Mouse (Mus musculus): ENCODE measurements around the gene Aoc1. TPM values are rescaled to one million over a fixed set of nuclear protein-coding genes. Genes with fewer than 3 reads are reported as not detected.
"Not testable (repeated sequence)": the region's sequence is repeated elsewhere in the genome, so short reads cannot be mapped to it uniquely, and the experiment has no call there.

Gene Aoc1
- total RNA-seq, 2 experiments from 2014 or later, result not detected

DNA sequence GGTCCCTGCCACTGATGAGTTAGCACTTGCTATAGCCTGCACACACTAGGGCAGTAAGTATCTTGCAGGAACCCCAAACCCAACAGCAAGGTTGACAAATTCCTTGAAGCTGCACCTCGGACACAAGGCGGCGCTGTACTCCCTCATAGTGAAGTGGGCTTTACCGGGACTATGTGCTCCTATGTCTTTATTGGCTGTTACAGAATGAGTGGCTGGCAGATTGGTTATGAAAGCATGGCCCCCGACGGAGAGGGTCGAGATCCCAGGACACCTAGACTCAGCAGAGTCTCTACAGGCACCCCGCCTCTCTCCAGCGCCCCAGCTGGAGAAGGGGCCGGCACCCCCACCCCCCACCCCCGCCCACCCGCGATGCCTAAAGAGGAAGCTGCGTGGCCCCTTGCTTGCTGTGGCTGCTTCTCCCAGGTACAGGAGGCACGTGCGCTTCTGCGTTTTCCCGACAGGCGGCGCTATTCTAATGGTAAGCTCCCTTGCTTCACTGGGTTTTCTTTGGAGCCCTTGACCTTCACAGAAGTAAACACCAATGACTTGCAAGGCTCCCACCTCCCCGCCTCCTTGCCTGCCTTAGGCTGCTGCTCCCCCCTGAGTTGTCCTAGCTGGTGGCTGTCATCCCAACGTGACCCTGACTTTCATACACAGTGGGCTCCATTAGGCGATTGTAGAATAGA lies 12.4 kb upstream of the Aoc1 start:
- DNase-seq (ENCODE audit: low spot score in 2 of 2), result peak; percentile 15 to 25
- intact Hi-C loops (cut with DNase I), result loop anchor here (5.0 kb wide), 1 partner anchor 97 kb away; no protein-coding TSS in a partner anchor

DNA sequence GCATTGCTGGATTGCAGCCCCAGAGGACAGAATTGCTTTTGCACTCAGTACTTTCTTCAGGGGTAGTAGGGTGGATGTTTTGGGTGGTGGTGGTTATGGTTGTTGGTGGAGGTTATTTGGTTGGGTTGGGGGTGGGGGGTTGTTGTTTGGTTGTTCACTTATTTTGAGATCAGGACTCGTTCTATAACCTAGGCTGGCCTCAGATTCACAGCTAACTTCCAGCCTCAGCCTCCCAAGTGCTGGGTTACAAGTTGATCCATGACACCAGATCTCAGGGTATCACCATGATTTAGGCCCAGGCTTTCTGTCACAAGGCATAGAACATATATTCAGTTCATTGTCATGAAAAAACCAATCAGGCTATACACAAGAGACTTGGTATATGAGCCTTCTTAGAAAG lies 11.8 kb upstream of the Aoc1 start:
- intact Hi-C loops (cut with DNase I), result loop anchor here (5.0 kb wide), 1 partner anchor 96 kb away; no protein-coding TSS in a partner anchor
- no peak for DNase-seq (ENCODE audit: low spot score in 2 of 2)

GRCm38 (mm10) chr6:48861616-48862280 lies 10.9 kb upstream of the Aoc1 start:
- intact Hi-C loops (cut with DNase I), result loop anchor here (5.0 kb wide), 1 partner anchor 96 kb away; no protein-coding TSS in a partner anchor
- DNase-seq (ENCODE audit: low spot score in 2 of 2), result no peak

DNA sequence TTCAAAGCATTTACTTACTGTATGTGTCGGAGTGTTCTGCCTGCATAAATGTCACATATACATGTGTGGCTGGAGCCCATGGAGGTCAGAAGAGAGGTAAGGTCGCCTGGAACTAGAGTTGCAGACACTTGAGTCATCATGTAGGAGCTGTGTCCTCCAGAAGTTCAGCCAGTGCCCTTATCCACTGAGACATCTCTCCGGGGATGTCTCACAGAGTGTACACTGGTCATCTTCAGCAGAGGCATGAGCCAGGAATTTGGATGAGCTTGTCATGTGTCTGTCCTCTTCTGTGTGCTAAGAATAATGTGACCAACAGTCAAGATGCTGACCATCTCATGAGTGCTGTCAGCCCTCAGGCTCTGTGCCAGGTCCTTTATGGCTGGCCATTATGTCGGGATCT lies 9.9 kb upstream of the Aoc1 start:
- intact Hi-C loops (cut with DNase I), result loop anchor here (5.0 kb wide), 1 partner anchor 94 kb away; no protein-coding TSS in a partner anchor
- no peak for DNase-seq (ENCODE audit: low spot score in 2 of 2)

DNA sequence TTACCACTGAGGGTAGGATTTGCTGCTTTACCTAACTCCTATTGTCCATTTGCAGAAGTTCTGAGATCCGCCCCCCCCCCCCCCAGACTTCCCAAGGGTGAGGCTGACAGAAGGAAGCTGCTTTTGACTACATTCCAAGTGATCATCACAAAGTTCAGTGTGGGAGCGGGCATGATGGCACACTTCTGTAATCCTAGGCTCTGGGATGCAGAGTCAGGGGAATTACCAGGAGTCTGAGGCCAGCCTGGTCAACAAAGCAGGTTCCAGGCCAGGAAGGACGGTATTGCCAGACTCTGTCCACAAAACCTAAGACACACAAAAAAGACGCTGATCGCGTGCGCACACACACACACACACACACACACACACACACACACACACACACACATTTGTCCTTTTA lies 9.2 kb upstream of the Aoc1 start:
- DNase-seq (ENCODE audit: low spot score in 2 of 2), result no peak
- intact Hi-C loops (cut with DNase I), result loop anchor here (5.0 kb wide), 1 partner anchor 94 kb away; no protein-coding TSS in a partner anchor

DNA sequence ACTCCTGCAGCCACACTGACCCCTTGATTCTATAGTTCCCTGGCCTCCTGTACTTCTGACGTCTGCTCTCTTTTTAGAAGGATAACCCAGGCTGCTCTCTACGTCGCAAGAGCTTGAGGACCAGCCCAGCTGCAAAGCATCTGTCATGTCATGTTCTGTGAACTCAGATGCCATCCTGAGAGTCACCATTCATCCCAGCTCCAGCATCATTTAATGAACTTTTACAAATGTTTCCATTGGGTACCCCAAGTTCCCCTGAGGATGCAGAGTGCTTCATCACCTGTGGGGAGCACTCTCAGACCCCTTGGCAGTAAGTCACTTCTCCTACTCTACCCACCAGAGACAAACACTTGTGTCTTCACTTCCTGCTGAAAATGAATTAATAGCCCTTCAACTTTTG lies 8.5 kb upstream of the Aoc1 start:
- intact Hi-C loops (cut with DNase I), result loop anchor here (5.0 kb wide), 1 partner anchor 93 kb away; no protein-coding TSS in a partner anchor

DNA sequence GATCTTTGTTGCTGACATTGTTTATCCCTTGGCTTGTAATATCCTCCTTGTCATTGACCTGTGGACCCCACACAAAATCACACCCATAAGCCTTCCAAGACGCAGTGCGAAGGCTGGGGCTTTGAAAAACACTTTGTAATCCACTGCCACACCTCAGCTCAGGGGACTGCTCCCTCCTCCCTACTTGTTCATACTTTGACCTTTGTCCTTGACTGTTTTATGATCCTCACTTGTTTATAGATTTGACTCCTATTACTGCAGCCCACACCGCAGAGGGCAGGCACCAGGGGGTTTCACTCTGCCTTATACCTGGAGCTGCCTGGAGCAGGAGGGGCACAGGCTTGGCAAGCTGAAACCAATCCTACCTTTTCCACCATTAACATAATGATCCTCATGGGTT lies 8.0 kb upstream of the Aoc1 start:
- intact Hi-C loops (cut with DNase I), result loop anchor here (5.0 kb wide), 1 partner anchor 93 kb away; no protein-coding TSS in a partner anchor
- no peak for DNase-seq (ENCODE audit: low spot score in 2 of 2)

More for the DNA sequence above, 8.5 kb upstream of the Aoc1 start:
- DNase-seq (ENCODE audit: low spot score in 2 of 2), result no peak

DNA sequence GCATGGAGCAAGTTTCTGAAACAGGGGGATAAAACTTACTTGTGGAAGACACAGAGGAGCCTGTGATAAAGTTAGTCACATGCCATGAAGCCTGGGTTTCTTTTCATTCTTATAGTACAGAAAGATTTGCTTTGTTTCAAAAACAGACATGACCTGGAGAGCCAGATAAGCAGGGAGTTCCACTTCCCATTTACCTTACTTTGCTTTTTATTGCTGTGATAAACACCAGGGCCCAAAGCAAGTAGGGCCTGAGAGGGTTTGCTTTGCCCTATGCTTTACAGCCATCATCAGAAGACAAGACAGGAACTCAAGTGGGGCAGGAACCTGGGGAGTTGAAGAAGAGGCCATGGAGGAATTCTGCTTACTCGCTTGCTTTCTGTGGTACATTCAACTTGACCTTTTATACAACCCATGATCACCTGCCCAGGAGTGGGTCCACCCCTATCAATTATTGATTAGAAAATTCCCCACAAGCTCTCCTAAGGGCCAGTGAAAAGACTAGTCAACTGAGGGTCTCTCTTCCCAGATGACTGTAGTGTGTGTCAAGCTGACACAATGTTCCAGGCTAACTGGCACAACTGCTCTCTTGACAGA lies 7.4 kb upstream of the Aoc1 start:
- intact Hi-C loops (cut with DNase I), result no loop called here
- DNase-seq (ENCODE audit: low spot score in 2 of 2), result no peak

- intact Hi-C loops (cut with DNase I); DNase-seq (ENCODE audit: low spot score in 2 of 2): not testable (repeated sequence)
Measured at GRCm38 (mm10) chr6:48866355-48866950, 6.2 kb upstream of the Aoc1 start.

DNA sequence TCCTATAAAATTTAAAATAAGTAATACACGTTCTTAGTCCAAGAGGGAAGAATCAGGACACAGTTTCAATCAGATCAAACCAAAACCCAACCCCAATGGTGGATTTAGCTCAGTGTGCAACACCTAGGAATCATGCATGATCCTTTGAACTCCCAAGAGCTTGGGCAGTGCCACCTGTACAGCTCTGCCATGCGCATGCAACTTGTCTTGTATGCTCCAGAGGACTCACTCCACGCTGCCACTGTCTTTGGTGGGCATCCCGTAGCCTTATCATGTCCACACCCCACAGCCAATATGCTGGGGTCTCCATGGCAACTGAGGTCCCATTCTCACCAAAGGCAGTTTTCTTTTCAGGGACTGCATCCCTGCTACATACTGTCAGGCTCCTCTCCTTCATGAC lies 5.5 kb upstream of the Aoc1 start:
- intact Hi-C loops (cut with DNase I), result no loop called here
- DNase-seq (ENCODE audit: low spot score in 2 of 2), result no peak

GRCm38 (mm10) chr6:48869774-48870173 lies 2.9 kb upstream of the Aoc1 start:
- intact Hi-C loops (cut with DNase I), result no loop called here
- DNase-seq (ENCODE audit: low spot score in 2 of 2), result no peak

DNA sequence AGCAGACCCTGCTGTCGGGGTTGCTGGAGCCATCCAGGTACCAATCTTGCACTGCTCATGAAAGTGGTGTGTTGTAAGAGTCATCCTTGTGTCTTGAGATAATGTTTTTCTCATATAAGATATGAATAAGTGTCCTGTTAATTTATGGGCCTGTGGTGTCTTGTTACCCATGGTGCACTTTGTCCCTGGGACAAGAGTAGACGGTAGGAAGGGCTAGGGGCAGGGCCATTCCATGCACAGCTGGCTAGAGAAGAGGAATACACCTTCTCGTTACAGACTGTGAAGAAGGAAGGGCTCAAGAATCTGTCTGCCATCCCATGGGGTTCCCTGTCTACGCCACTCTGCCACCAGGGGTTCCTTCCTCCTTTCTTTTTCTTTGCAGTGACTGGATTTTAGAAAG lies 1.9 kb downstream of the Aoc1 start:
- DNase-seq (ENCODE audit: low spot score in 2 of 2), result no peak
- intact Hi-C loops (cut with DNase I), result no loop called here

GRCm38 (mm10) chr6:48875515-48875914 lies 2.8 kb downstream of the Aoc1 start:
- no peak for DNase-seq (ENCODE audit: low spot score in 2 of 2)
- intact Hi-C loops (cut with DNase I), result no loop called here

GRCm38 (mm10) chr6:48876510-48877135 lies 3.9 kb downstream of the Aoc1 start:
- intact Hi-C loops (cut with DNase I), result no loop called here
- peak; percentile 24 to 29 for DNase-seq (ENCODE audit: low spot score in 2 of 2)

GRCm38 (mm10) chr6:48894203-48894602 lies 21.5 kb downstream of the Aoc1 start:
- intact Hi-C loops (cut with DNase I), result no loop called here
- no peak for DNase-seq (ENCODE audit: low spot score in 2 of 2)

GRCm38 (mm10) chr6:48894938-48895818 lies 22.5 kb downstream of the Aoc1 start:
- no peak for DNase-seq (ENCODE audit: low spot score in 2 of 2)
- intact Hi-C loops (cut with DNase I), result no loop called here

DNA sequence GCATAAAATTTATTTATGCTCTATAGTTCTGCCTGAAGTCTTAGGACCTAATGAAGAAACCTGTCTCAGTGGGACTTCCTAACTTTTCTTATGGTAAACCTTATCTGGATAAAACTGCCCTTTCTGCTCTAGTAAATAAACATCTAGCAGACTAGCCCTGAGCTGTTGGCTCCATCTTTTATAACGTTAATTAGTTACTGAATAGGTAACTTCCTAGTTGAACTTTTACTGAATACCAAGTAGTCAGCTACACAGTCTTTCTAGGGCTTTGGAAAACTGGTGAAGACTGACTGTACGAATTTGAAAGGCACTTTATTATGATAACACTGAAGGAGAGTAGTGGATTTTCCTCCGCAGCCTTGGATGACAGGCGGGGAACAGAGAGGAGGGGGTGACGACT lies 23.2 kb downstream of the Aoc1 start:
- intact Hi-C loops (cut with DNase I), result no loop called here
- no peak for DNase-seq (ENCODE audit: low spot score in 2 of 2)

- no peak for DNase-seq (ENCODE audit: low spot score in 2 of 2)
Measured at GRCm38 (mm10) chr6:48896956-48897355, 24.3 kb downstream of the Aoc1 start.

DNA sequence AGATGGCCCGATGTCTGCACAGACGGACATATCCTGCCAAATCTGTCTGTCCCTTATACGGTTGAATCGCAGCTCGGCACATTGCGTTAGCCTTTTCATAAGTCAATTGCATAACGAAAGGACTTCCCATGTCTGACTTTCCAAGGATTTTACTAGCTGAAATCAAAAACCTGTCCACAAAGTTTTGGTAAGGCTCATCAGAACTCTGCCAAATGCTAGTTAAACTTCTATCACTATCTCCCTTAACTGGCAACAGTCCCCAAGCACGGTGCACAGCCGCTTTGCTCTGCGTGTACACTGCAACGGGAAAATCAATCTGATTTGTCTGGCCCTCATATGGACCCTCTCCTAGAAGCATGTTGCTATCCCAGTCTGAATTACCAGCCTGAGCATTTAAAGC lies 28.6 kb downstream of the Aoc1 start:
- intact Hi-C loops (cut with DNase I); DNase-seq (ENCODE audit: low spot score in 2 of 2): not testable (repeated sequence)

More at GRCm38 (mm10) chr6:48896956-48897355, 24.3 kb downstream of the Aoc1 start:
- intact Hi-C loops (cut with DNase I), result no loop called here
